Mouse (Mus musculus) C2C12 (cell line): ENCODE measurements at regions not wholly inside any gene's neighbourhood (a gene's known extent, or its start where the extent isn't known, plus 50 kb on each side); places are given as distances from the start of the nearest gene placed in this dataset.

ENCODE experiments used
- H3K27me3 ChIP-seq: one replicate; pipeline ENCODE4 v1.6.1; 2011; ENCODE audit not compliant: control insufficient read depth, insufficient read depth, insufficient read length
- H3K36me3 ChIP-seq: one replicate; pipeline ENCODE4 v1.6.1; 2011; ENCODE audit not compliant: control insufficient read depth, insufficient read depth
- H3K4me3 ChIP-seq: one replicate; pipeline ENCODE4 v1.5.1; 2011; ENCODE audit warnings: mild to moderate bottlenecking, control low read depth; ENCODE audit not compliant: poor library complexity, insufficient read depth, severe bottlenecking
- H3K79me2 ChIP-seq: one replicate; pipeline ENCODE4 v1.6.1; 2011; ENCODE audit not compliant: control insufficient read depth, insufficient read depth
- H3K79me3 ChIP-seq: one replicate; pipeline ENCODE4 v1.6.1; 2011; ENCODE audit warnings: low read depth, control low read depth
- H3ac ChIP-seq: one replicate; pipeline ENCODE3; 2011; ENCODE audit warnings: low read depth; ENCODE audit not compliant: control insufficient read depth, insufficient read length
- CEBPB ChIP-seq: IDR thresholded peaks from one replicate; pipeline ENCODE4 v1.6.1; 2011; ENCODE audit warnings: low read depth, mild to moderate bottlenecking, control low read depth, moderate library complexity
- CTCF ChIP-seq: IDR thresholded peaks from one replicate; pipeline ENCODE4 v1.5.1; 2011; ENCODE audit not compliant: control insufficient read depth, insufficient read depth, insufficient read length
- FOSL1 ChIP-seq: IDR thresholded peaks from one replicate; pipeline ENCODE4 v1.8.0; 2011; ENCODE audit warnings: mild to moderate bottlenecking, low read length; ENCODE audit not compliant: poor library complexity, insufficient read depth, severe bottlenecking
- MAX ChIP-seq: IDR thresholded peaks from one replicate; pipeline ENCODE4 v1.6.1; 2011; ENCODE audit warnings: mild to moderate bottlenecking, control low read depth
- MYOD1 ChIP-seq: IDR thresholded peaks from one replicate; pipeline ENCODE4 v1.6.1; 2011; ENCODE audit warnings: low read depth; ENCODE audit not compliant: control insufficient read depth, insufficient read length
- MYOG ChIP-seq: IDR thresholded peaks from one replicate; pipeline ENCODE4 v1.6.1; 2011; ENCODE audit not compliant: control insufficient read depth, insufficient read length; ENCODE audit errors: extremely low read depth
- USF1 ChIP-seq: IDR thresholded peaks from one replicate; pipeline ENCODE4 v1.6.1; 2011; ENCODE audit warnings: low read depth, mild to moderate bottlenecking, control low read depth, moderate library complexity

GRCm38 (mm10) chr15:88370366-88370765 is 229.7 kb upstream of the Zdhhc25 start:
- no peaks in the 10 kb centered on the region for H3K36me3 ChIP-seq
- H3K79me2 ChIP-seq: no peaks in the 10 kb centered on the region
- H3K27me3 ChIP-seq: no peaks in the 10 kb centered on the region
- TF ChIP-seq FOSL1: no peak
- TF ChIP-seq MYOD1: no peak
- TF ChIP-seq CEBPB: no peak
- TF ChIP-seq MYOG: no peak
- TF ChIP-seq MAX: no peak
- no peak for TF ChIP-seq CTCF
- no peak for TF ChIP-seq USF1
- no peak overlapping the region for H3K4me3 ChIP-seq
- H3ac ChIP-seq: no peak overlapping the region
- H3K79me3 ChIP-seq: no peaks in the 10 kb centered on the region

GRCm38 (mm10) chr15:88372039-88372438 is 228.1 kb upstream of the Zdhhc25 start:
- Histone ChIP-seq H3K4me3 (no peak overlapping the region), H3K36me3 (no peaks in the 10 kb centered on the region), H3K79me3 (no peaks in the 10 kb centered on the region), H3K27me3 (no peaks in the 10 kb centered on the region), H3ac (no peak overlapping the region), H3K79me2 (no peaks in the 10 kb centered on the region)
- TF ChIP-seq MAX: no peak
- no peak for TF ChIP-seq USF1
- TF ChIP-seq FOSL1: no peak
- no peak for TF ChIP-seq CTCF

GRCm38 (mm10) chr15:88373923-88374322 is 226.2 kb upstream of the Zdhhc25 start:
- no peak for TF ChIP-seq MYOD1
- H3K36me3 ChIP-seq: no peaks in the 10 kb centered on the region
- H3K79me3 ChIP-seq: no peaks in the 10 kb centered on the region
- H3K4me3 ChIP-seq: no peak overlapping the region
- no peaks in the 10 kb centered on the region for H3K79me2 ChIP-seq
- no peak overlapping the region for H3ac ChIP-seq
- H3K27me3 ChIP-seq: no peaks in the 10 kb centered on the region

- no peaks in the 10 kb centered on the region for H3K27me3 ChIP-seq
- no peak overlapping the region for H3ac ChIP-seq
Measured at GRCm38 (mm10) chr15:88379342-88379741, 220.8 kb upstream of the Zdhhc25 start.

GRCm38 (mm10) chr15:88379951-88380623 is 220.0 kb upstream of the Zdhhc25 start:
- H3ac ChIP-seq: no peak overlapping the region
- H3K4me3 ChIP-seq: no peak overlapping the region
- no peaks in the 10 kb centered on the region for H3K79me2 ChIP-seq
- TF ChIP-seq MYOD1: no peak
- no peak for TF ChIP-seq CEBPB
- no peak for TF ChIP-seq USF1
- TF ChIP-seq FOSL1: no peak
- no peak for TF ChIP-seq CTCF
- TF ChIP-seq MYOG: no peak
- no peak for TF ChIP-seq MAX
- no peaks in the 10 kb centered on the region for H3K36me3 ChIP-seq
- H3K79me3 ChIP-seq: no peaks in the 10 kb centered on the region
- no peaks in the 10 kb centered on the region for H3K27me3 ChIP-seq

More at GRCm38 (mm10) chr15:88379342-88379741, 220.8 kb upstream of the Zdhhc25 start:
- H3K36me3 ChIP-seq: no peaks in the 10 kb centered on the region
- TF ChIP-seq MYOD1 (no peak), USF1 (no peak), CTCF (no peak), MYOG (no peak), MAX (no peak), CEBPB (no peak), FOSL1 (no peak)
- H3K79me2 ChIP-seq: no peaks in the 10 kb centered on the region
- H3K79me3 ChIP-seq: no peaks in the 10 kb centered on the region
- no peak overlapping the region for H3K4me3 ChIP-seq

GRCm38 (mm10) chr15:88381419-88381818 is 218.7 kb upstream of the Zdhhc25 start:
- Histone ChIP-seq H3K4me3 (no peak overlapping the region), H3ac (no peak overlapping the region)

More at GRCm38 (mm10) chr15:88381419-88381818, 218.7 kb upstream of the Zdhhc25 start:
- no peaks in the 10 kb centered on the region for H3K79me2 ChIP-seq
- H3K27me3 ChIP-seq: no peaks in the 10 kb centered on the region
- no peaks in the 10 kb centered on the region for H3K79me3 ChIP-seq
- TF ChIP-seq MAX (no peak), MYOD1 (no peak), FOSL1 (no peak), MYOG (no peak), CTCF (no peak), USF1 (no peak), CEBPB (no peak)
- H3K36me3 ChIP-seq: no peaks in the 10 kb centered on the region
